In genomic region chr5:117121657-117122056, GRCm38 (mm10) we compare ENCODE assay signal across 12 mouse cellular contexts. TPM values are rescaled to one million over a fixed set of nuclear protein-coding genes. Genes with fewer than 3 reads are reported as not detected.
DNase-seq lines count a peak whose midpoint lies in the region; ATAC-seq lines count a peak whose summit lies in the region.
"Had no signal": no experiment of that assay in that cellular context is flagged by ENCODE, and none has a peak within 500 bp of the region (broad histone marks: within the 10 kb centered on the region; RNA-seq: fewer than 3 reads in every experiment).

No protein-coding gene starts in this region.

- no peaks in the 10 kb centered on the region for H3K36me3 ChIP-seq in heart, embryonic 15.5 days
- H3K36me3 ChIP-seq in midbrain, embryonic 15.5 days (replicated peaks): no peaks in the 10 kb centered on the region
- H3K36me3 ChIP-seq in midbrain, embryonic 16.5 days (ENCODE audit: control insufficient read depth, insufficient read depth, low read length): no peaks in the 10 kb centered on the region
- no peaks in the 10 kb centered on the region for H3K36me3 ChIP-seq in intestine, embryonic 15.5 days
- H3K36me3 ChIP-seq in stomach, embryonic 16.5 days (ENCODE audit: control insufficient read depth, insufficient read depth, low read length): no peaks in the 10 kb centered on the region

- WGBS in heart, embryonic 15.5 days: 20% methylated on average over 2 of the region's 2 CpGs
- WGBS in midbrain, embryonic 15.5 days: 3% methylated on average over 2 of the region's 2 CpGs
- 8% methylated on average over 2 of the region's 2 CpGs for WGBS in midbrain, embryonic 16.5 days
- 8% methylated on average over 2 of the region's 2 CpGs for WGBS in intestine, embryonic 15.5 days
- WGBS in stomach, embryonic 16.5 days: 2% methylated on average over 2 of the region's 2 CpGs

- no peaks in the 10 kb centered on the region for H3K9me3 ChIP-seq in heart, embryonic 15.5 days (replicated peaks)
- H3K9me3 ChIP-seq in midbrain, embryonic 15.5 days: no peaks in the 10 kb centered on the region
- no peaks in the 10 kb centered on the region for H3K9me3 ChIP-seq in midbrain, embryonic 16.5 days (replicated peaks; ENCODE audit: control insufficient read depth, low read length, poor library complexity, severe bottlenecking)
- H3K9me3 ChIP-seq in intestine, embryonic 15.5 days: no peaks in the 10 kb centered on the region
- H3K9me3 ChIP-seq in stomach, embryonic 16.5 days (replicated peaks; ENCODE audit: control insufficient read depth, low read length): no peaks in the 10 kb centered on the region

- peaks cover 17% of the 10 kb centered on the region for H3K4me1 ChIP-seq in heart, embryonic 15.5 days (replicated peaks)
- peaks cover 21% of the 10 kb centered on the region for H3K4me1 ChIP-seq in midbrain, embryonic 15.5 days
- H3K4me1 ChIP-seq in midbrain, embryonic 16.5 days (ENCODE audit: control insufficient read depth, insufficient read depth, low read length): peaks cover 15% of the 10 kb centered on the region
- peaks cover 15% of the 10 kb centered on the region for H3K4me1 ChIP-seq in intestine, embryonic 15.5 days (replicated peaks)
- peaks cover 19% of the 10 kb centered on the region for H3K4me1 ChIP-seq in stomach, embryonic 16.5 days (ENCODE audit: control insufficient read depth, insufficient read depth, low read length)

- peak overlapping the region; percentile 88; the same call in 1 of the 2 replicates for H3K4me3 ChIP-seq in heart, embryonic 15.5 days
- no peak overlapping the region for H3K4me3 ChIP-seq in midbrain, embryonic 15.5 days
- H3K4me3 ChIP-seq in midbrain, embryonic 16.5 days (ENCODE audit: low read depth, low read length): no peak overlapping the region
- H3K4me3 ChIP-seq in intestine, embryonic 15.5 days (replicated peaks): no peak overlapping the region
- H3K4me3 ChIP-seq in stomach, embryonic 16.5 days (replicated peaks; ENCODE audit: low read length): peak overlapping the region; percentile 77

- no peak overlapping the region for H3K9ac ChIP-seq in heart, embryonic 15.5 days
- no peak overlapping the region for H3K9ac ChIP-seq in midbrain, embryonic 15.5 days
- H3K9ac ChIP-seq in midbrain, embryonic 16.5 days (ENCODE audit: low read depth, low read length): no peak overlapping the region
- H3K9ac ChIP-seq in intestine, embryonic 15.5 days: no peak overlapping the region
- H3K9ac ChIP-seq in stomach, embryonic 16.5 days (ENCODE audit: low read length): peak overlapping the region; percentile 77; the same call in 1 of the 2 replicates

- ATAC-seq in heart, embryonic 15.5 days (replicated peaks; ENCODE audit: insufficient number of reproducible peaks, insufficient read depth, low FRiP score, low read depth): no peak
- ATAC-seq in midbrain, embryonic 15.5 days (replicated peaks): no peak
- ATAC-seq in midbrain, embryonic 16.5 days: no peak
- no peak for ATAC-seq in intestine, embryonic 15.5 days
- ATAC-seq in stomach, embryonic 16.5 days (ENCODE audit: insufficient read depth, low FRiP score): no peak
- ATAC-seq: Patski had no signal

- no peak for DNase-seq in heart, adult 9 months (ENCODE audit: low spot score in 2 of 2)
- no peak for DNase-seq in left cerebral cortex, adult 11 months (ENCODE audit: low spot score)
- DNase-seq in urinary bladder, postnatal 10 days (ENCODE audit: low spot score): no peak
- DNase-seq: cerebellum, adult 11-12 months; gastrocnemius, postnatal 10 days; thymus, postnatal 14 days had no signal

- peak overlapping the region; percentile 97 for H3K4me2 ChIP-seq in heart, embryonic 15.5 days
- peak overlapping the region; percentile 97; the same call in 1 of the 2 replicates for H3K4me2 ChIP-seq in midbrain, embryonic 15.5 days
- H3K4me2 ChIP-seq in midbrain, embryonic 16.5 days (ENCODE audit: low read length): no peak overlapping the region; the same call in 1 of the 2 replicates
- peak overlapping the region; percentile 87 for H3K4me2 ChIP-seq in intestine, embryonic 15.5 days (replicated peaks)
- peak overlapping the region; percentile 93 for H3K4me2 ChIP-seq in stomach, embryonic 16.5 days (ENCODE audit: low read depth, low read length)

- no peak overlapping the region for H3K27ac ChIP-seq in heart, embryonic 15.5 days
- no peak overlapping the region for H3K27ac ChIP-seq in midbrain, embryonic 15.5 days
- H3K27ac ChIP-seq in midbrain, embryonic 16.5 days (ENCODE audit: low read length): no peak overlapping the region
- no peak overlapping the region for H3K27ac ChIP-seq in intestine, embryonic 15.5 days
- no peak overlapping the region for H3K27ac ChIP-seq in stomach, embryonic 16.5 days (ENCODE audit: low read length)

- no peaks in the 10 kb centered on the region for H3K27me3 ChIP-seq in heart, embryonic 15.5 days
- peaks cover 10% of the 10 kb centered on the region; the same call in 1 of the 2 replicates for H3K27me3 ChIP-seq in midbrain, embryonic 15.5 days (replicated peaks)
- peaks cover 9% of the 10 kb centered on the region for H3K27me3 ChIP-seq in midbrain, embryonic 16.5 days (ENCODE audit: control insufficient read depth, insufficient read depth, low read depth, low read length)
- H3K27me3 ChIP-seq in intestine, embryonic 15.5 days (replicated peaks): no peaks in the 10 kb centered on the region
- H3K27me3 ChIP-seq in stomach, embryonic 16.5 days (ENCODE audit: control insufficient read depth, insufficient read depth, low read length): no peaks in the 10 kb centered on the region
- H3K27me3 ChIP-seq: Patski had no signal

RNA-seq across cellular contexts. Expression of gene Taok3, which starts 1.7 kb away (rescaled TPM):
- polyA plus RNA-seq in heart, embryonic 15.5 days (2015; fragmentation: Nextera tagmentation; extraction: Ambion mirVana): 10.2 and 13.9 TPM in 2 replicates
- polyA plus RNA-seq in midbrain, embryonic 15.5 days (2015; fragmentation: Nextera tagmentation; extraction: Ambion mirVana): 58.8 and 59.2 TPM in 2 replicates
- polyA plus RNA-seq in midbrain, embryonic 16.5 days (2015; fragmentation: Nextera tagmentation; extraction: Ambion mirVana): 67.1 and 69.2 TPM in 2 replicates
- 44.9 and 45.0 TPM in 2 replicates for polyA plus RNA-seq in intestine, embryonic 15.5 days (2015; fragmentation: Nextera tagmentation; extraction: Ambion mirVana)
- polyA plus RNA-seq in stomach, embryonic 16.5 days (2015; fragmentation: Nextera tagmentation; extraction: Ambion mirVana): 33.1 TPM in 2 replicates

RNA-seq across cellular contexts. Expression of gene Suds3, which starts 5.7 kb away (rescaled TPM):
- polyA plus RNA-seq in heart, embryonic 15.5 days (2015; fragmentation: Nextera tagmentation; extraction: Ambion mirVana): 53.5 and 58.9 TPM in 2 replicates
- polyA plus RNA-seq in midbrain, embryonic 15.5 days (2015; fragmentation: Nextera tagmentation; extraction: Ambion mirVana): 87.3 and 87.4 TPM in 2 replicates
- 82.3 and 83.6 TPM in 2 replicates for polyA plus RNA-seq in midbrain, embryonic 16.5 days (2015; fragmentation: Nextera tagmentation; extraction: Ambion mirVana)
- polyA plus RNA-seq in intestine, embryonic 15.5 days (2015; fragmentation: Nextera tagmentation; extraction: Ambion mirVana): 72.7 and 73.7 TPM in 2 replicates
- 42.7 and 46.2 TPM in 2 replicates for polyA plus RNA-seq in stomach, embryonic 16.5 days (2015; fragmentation: Nextera tagmentation; extraction: Ambion mirVana)

Comparison
In these comparisons a context has a peak if more than half of its experiments do, and no peak if none do; other contexts are left out.
1. H3K4me3 ChIP-seq: peak in heart, embryonic 15.5 days (single experiment) and stomach, embryonic 16.5 days (single experiment); none in midbrain, embryonic 15.5 days (single experiment), midbrain, embryonic 16.5 days (single experiment) and intestine, embryonic 15.5 days (single experiment).